Mouse (Mus musculus) MEL (cell line): ENCODE measurements at regions not wholly inside any gene's neighbourhood (a gene's known extent, or its start where the extent isn't known, plus 50 kb on each side); places are given as distances from the start of the nearest gene placed in this dataset.

Experiments used
- DNase-seq: peaks from one replicate; pipeline ENCODE4 v3.0.0; 2011; ENCODE audit warnings: low read depth, low spot score
- H3K27ac ChIP-seq: 2 replicates; pipeline ENCODE4 v1.5.1; 2012; ENCODE audit warnings: low read depth, mild to moderate bottlenecking, control low read depth, low read length, moderate library complexity; ENCODE audit not compliant: control insufficient read depth
- H3K27me3 ChIP-seq, 2 experiments: fragments of 150-350 bp in 1 of 2; sonication (generic) in 1 of 2; 2 replicates each; pipeline ENCODE4 v1.6.1; 2012; ENCODE audit warnings: low read length in 2 of 2, mild to moderate bottlenecking in 2 of 2, improper control_type of control experiment in 1 of 2, moderate library complexity in 1 of 2; ENCODE audit not compliant: insufficient read depth in 2 of 2, control insufficient read depth in 1 of 2
- H3K36me3 ChIP-seq, 2 experiments: 2 replicates each; pipeline ENCODE4 v1.6.1; 2012 to 2014; ENCODE audit warnings: low read length in 2 of 2, improper control_type of control experiment in 1 of 2, inconsistent platforms in 1 of 2, mild to moderate bottlenecking in 1 of 2; ENCODE audit not compliant: insufficient read depth in 2 of 2, control insufficient read depth in 1 of 2
- H3K4me1 ChIP-seq, 2 experiments: fragments of 150-350 bp in 1 of 2; sonication (generic) in 1 of 2; 2 replicates each; pipeline ENCODE4 v1.6.1; 2012; ENCODE audit warnings: low read length in 2 of 2, improper control_type of control experiment in 1 of 2, mild to moderate bottlenecking in 1 of 2; ENCODE audit not compliant: insufficient read depth in 2 of 2, control insufficient read depth in 1 of 2
- H3K4me3 ChIP-seq, 2 experiments: fragments of 150-350 bp in 1 of 2; sonication (generic) in 1 of 2; 2 replicates each; pipeline ENCODE4 v1.5.1; 2012; ENCODE audit warnings: low read depth in 2 of 2, low read length in 2 of 2, mild to moderate bottlenecking in 2 of 2, moderate library complexity in 2 of 2, control low read depth in 1 of 2, improper control_type of control experiment in 1 of 2; ENCODE audit not compliant: control insufficient read depth in 1 of 2, insufficient read depth in 1 of 2
- H3K79me2 ChIP-seq: 2 replicates; pipeline ENCODE4 v1.6.1; 2012; ENCODE audit warnings: mild to moderate bottlenecking, low read length, moderate library complexity; ENCODE audit not compliant: control insufficient read depth, poor library complexity, insufficient read depth
- H3K9ac ChIP-seq: 2 replicates; pipeline ENCODE4 v1.6.1; 2012; ENCODE audit warnings: low read depth, mild to moderate bottlenecking, control low read depth, low read length, moderate library complexity; ENCODE audit not compliant: control insufficient read depth, poor library complexity, severe bottlenecking
- H3K9me3 ChIP-seq: fragments of 150-350 bp; sonication (generic); replicated peaks from 2 replicates; pipeline ENCODE4 v1.6.1; 2012; ENCODE audit warnings: mild to moderate bottlenecking, low read length, improper control_type of control experiment, moderate library complexity; ENCODE audit not compliant: insufficient read depth
- RCOR1 ChIP-seq: IDR thresholded peaks from 2 replicates; pipeline ENCODE4 v1.6.1; 2012; ENCODE audit warnings: low read depth, mild to moderate bottlenecking, inconsistent platforms, low read length, improper control_type of control experiment

GRCm38 (mm10) chr4:131695941-131696912 is 141.9 kb downstream of the Ptpru start:
- Histone ChIP-seq H3K4me3 (no peak overlapping the region), H3K9ac (no peak overlapping the region), H3K79me2 (no peaks in the 10 kb centered on the region), H3K36me3 (no peaks in the 10 kb centered on the region), H3K27me3 (no peaks in the 10 kb centered on the region), H3K4me1 (no peaks in the 10 kb centered on the region), H3K27ac (no peak overlapping the region), H3K9me3 (no peaks in the 10 kb centered on the region)
- no peak for DNase-seq
- no peak for TF ChIP-seq RCOR1
